Mouse (Mus musculus) myocyte (in vitro differentiated cells): ENCODE data around the gene Sox5.

Experiments used
- CEBPB ChIP-seq: IDR thresholded peaks from 2 replicates; pipeline ENCODE4 v1.6.1; 2011; ENCODE audit warnings: mild to moderate bottlenecking, moderate library complexity; ENCODE audit not compliant: poor library complexity, insufficient read depth, severe bottlenecking
- E2F4 ChIP-seq: IDR thresholded peaks from one replicate; pipeline ENCODE4 v1.6.1; 2011; ENCODE audit warnings: mild to moderate bottlenecking, control low read depth, moderate library complexity; ENCODE audit not compliant: insufficient read depth
- MAX ChIP-seq: IDR thresholded peaks from one replicate; pipeline ENCODE4 v1.6.1; 2011; ENCODE audit warnings: low read depth, mild to moderate bottlenecking, control low read depth
- MYOD1 ChIP-seq, 3 experiments: IDR thresholded peaks; one replicate each; pipeline ENCODE4 v1.6.1; 2011; ENCODE audit warnings: control low read depth in 2 of 3, low read depth in 2 of 3, mild to moderate bottlenecking in 2 of 3, moderate library complexity in 1 of 3; ENCODE audit not compliant: insufficient read length in 2 of 3, control insufficient read depth in 1 of 3
- POLR2A ChIP-seq: IDR thresholded peaks from one replicate; pipeline ENCODE4 v1.6.1; 2011; ENCODE audit warnings: low read depth, mild to moderate bottlenecking, control low read depth, moderate library complexity; ENCODE audit not compliant: insufficient read length
- POLR2AphosphoS2 ChIP-seq: IDR thresholded peaks from one replicate; pipeline ENCODE4 v1.6.1; 2011; ENCODE audit warnings: low read depth, control low read depth; ENCODE audit not compliant: insufficient read length
- TCF12 ChIP-seq: IDR thresholded peaks from one replicate; pipeline ENCODE4 v1.6.1; 2011; ENCODE audit warnings: mild to moderate bottlenecking, control low read depth; ENCODE audit not compliant: poor library complexity, insufficient read depth, severe bottlenecking
- USF1 ChIP-seq: IDR thresholded peaks from one replicate; pipeline ENCODE4 v1.6.1; 2011; ENCODE audit warnings: low read depth, mild to moderate bottlenecking, control low read depth, moderate library complexity

DNA sequence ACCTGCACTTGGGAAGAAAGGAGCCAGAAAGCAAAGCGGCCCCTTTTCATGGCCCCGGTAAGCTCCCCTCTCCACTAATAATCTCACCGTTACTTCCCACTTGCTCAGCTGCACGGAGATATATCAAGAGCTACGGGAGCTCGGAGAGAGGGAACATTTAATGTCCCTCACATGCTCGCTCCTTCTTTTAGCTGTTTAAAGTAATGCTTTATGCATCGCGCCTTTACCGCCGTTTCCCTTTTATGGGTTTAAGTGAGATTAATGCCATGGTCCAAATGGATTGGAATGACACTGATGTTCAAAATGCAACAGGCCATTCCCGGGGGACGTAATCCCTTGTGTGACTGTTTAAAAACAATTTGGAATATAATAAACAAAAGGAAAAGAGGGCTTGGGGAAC is 783.6 kb downstream of the Sox5 start:
- TF ChIP-seq USF1 (no peak), TCF12 (no peak), POLR2A (no peak), POLR2AphosphoS2 (no peak), MAX (no peak), CEBPB (no peak), E2F4 (no peak), MYOD1 (IDR thresholded peaks at IDR 0.05; ENCODE audit: control insufficient read depth in 1 of 3, insufficient read length in 2 of 3, low read depth in 2 of 3) (no peak)
